Mouse (Mus musculus) inflammation-experienced regulatory T-cells, adult 6 months (primary cell): ENCODE measurements around the gene Mrpl33. TPM values are rescaled to one million over a fixed set of nuclear protein-coding genes. Genes with fewer than 3 reads are reported as not detected.

Experiments
- ATAC-seq: one replicate; pipeline ENCODE4 v1.8.0; 2017
- polyA plus RNA-seq, 3 experiments: library from polyadenylated mRNA; unstranded; fragments of 100-300 nt; shearing (Covaris generic); gene quantifications; one replicate each; pipeline ENCODE4 v1.2.1; 2017

The Mrpl33 gene
- polyA plus RNA-seq, 3 experiments from 2014 or later = 243 to 476 (median 332) TPM

DNA sequence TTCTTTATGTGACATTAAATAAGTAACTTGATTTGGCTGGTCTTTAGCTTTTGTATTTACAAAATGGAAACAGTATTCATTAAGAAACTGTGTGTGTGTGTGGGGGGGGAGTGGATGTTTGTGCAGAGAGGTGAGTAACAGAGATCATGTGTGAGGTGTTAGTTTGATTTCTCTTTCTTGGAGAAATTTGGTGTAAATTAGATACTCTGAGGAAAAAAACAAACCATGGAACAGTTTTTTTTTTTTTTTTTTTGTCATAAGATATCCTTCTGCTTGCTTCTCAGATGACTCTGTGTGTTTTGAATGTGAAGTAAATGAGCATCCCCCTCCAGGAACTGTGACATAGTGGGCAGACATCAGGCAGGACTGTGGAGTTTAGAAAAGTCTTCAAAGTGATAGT is 102.7 kb downstream of the Mrpl33 start:
- ATAC-seq = no peak

DNA sequence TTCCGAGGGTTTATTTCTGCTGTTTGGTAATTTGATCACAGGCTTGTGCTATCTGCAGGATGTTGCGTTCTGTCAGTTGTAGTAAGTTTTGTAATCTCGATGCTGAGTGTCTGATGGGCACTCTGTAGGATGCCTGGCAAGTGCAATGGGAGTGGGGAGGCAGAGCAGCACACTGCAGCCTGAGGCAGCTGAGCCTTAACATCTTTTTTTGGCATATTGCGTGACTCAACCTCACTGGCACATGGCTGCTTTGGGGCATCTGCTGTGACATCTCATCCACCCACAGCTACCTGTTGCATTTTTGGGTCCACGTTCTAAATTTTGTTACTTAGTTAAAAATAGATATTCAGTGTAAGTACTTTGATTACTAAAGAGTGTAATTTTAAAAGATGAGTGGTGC is 108.2 kb downstream of the Mrpl33 start:
- ATAC-seq = no peak

GRCm38 (mm10) chr5:31706826-31707225 is 110.1 kb downstream of the Mrpl33 start:
- ATAC-seq = no peak

GRCm38 (mm10) chr5:31709389-31709788 is 112.7 kb downstream of the Mrpl33 start:
- ATAC-seq = no peak

- ATAC-seq = peak; percentile 44
Measured at GRCm38 (mm10) chr5:31713280-31713711, 116.6 kb downstream of the Mrpl33 start.

GRCm38 (mm10) chr5:31713841-31714264 is 117.1 kb downstream of the Mrpl33 start:
- ATAC-seq = peak; percentile 77

Other genes starting within 250 kb of the Mrpl33 start
- gene Zfp512, start 144.5 kb upstream of the Mrpl33 start, polyA plus RNA-seq = 10 to 100 TPM; 24.3 to 48.9 (median 45.0) TPM
- gene 4930548H24Rik, start 111.2 kb upstream of the Mrpl33 start, polyA plus RNA-seq = under 1 TPM in 1 of 3 experiments, not detected in 2; 0.28 TPM
- gene Gpn1, start 102.2 kb upstream of the Mrpl33 start, polyA plus RNA-seq = 10 to 100 TPM; 47.7 to 62.6 (median 49.7) TPM
- gene Slc4a1ap, start 69.9 kb upstream of the Mrpl33 start, polyA plus RNA-seq = 10 to 100 TPM; 27.4 to 28.4 (median 28.0) TPM
- 10 to 100 TPM; 17.1 to 23.1 (median 18.4) TPM for gene Supt7l, start 69.1 kb upstream of the Mrpl33 start, polyA plus RNA-seq
- 10 to 100 TPM in 2 of 3 experiments, 1 to 10 TPM in 1; 7.6 to 17.4 (median 13.0) TPM for gene Rbks, start 100.7 kb downstream of the Mrpl33 start, polyA plus RNA-seq
- 100 to 1,000 TPM in 2 of 3 experiments, 10 to 100 TPM in 1; 83.9 to 117 (median 107) TPM for gene Babam2, start 100.7 kb downstream of the Mrpl33 start, polyA plus RNA-seq